Mouse (Mus musculus) retina, embryonic 14.5 days (tissue): ENCODE measurements around the gene Cers3.
A peak's percentile ranks its signal among the peaks of the same experiment; 100 is the strongest.

ENCODE experiments used
- DNase-seq: peaks from one replicate; pipeline ENCODE4 v3.0.0-alpha.2; 2015; ENCODE audit warnings: low spot score

The Cers3 gene

GRCm38 (mm10) chr7:66743377-66743781 is at the start of gene Cers3:
TSS of gene Cers3 (plus strand) at chr7:66743504.
- no peak for DNase-seq

- no peak for DNase-seq
Measured at GRCm38 (mm10) chr7:66694467-66694866, 48.8 kb upstream of the Cers3 start.

- no peak for DNase-seq
Measured at GRCm38 (mm10) chr7:66702721-66703120, 40.6 kb upstream of the Cers3 start.

- no peak for DNase-seq
Measured at GRCm38 (mm10) chr7:66704631-66705030, 38.7 kb upstream of the Cers3 start.

- DNase-seq = peak; percentile 10
Measured at GRCm38 (mm10) chr7:66711166-66711565, 32.1 kb upstream of the Cers3 start.

GRCm38 (mm10) chr7:66724514-66724913 is 18.8 kb upstream of the Cers3 start:
- no peak for DNase-seq

- no peak for DNase-seq
Measured at GRCm38 (mm10) chr7:66724954-66725353, 18.4 kb upstream of the Cers3 start.

- no peak for DNase-seq
Measured at GRCm38 (mm10) chr7:66728072-66728471, 15.2 kb upstream of the Cers3 start.

- DNase-seq = no peak
Measured at GRCm38 (mm10) chr7:66729232-66729631, 14.1 kb upstream of the Cers3 start.

GRCm38 (mm10) chr7:66733431-66733830 is 9.9 kb upstream of the Cers3 start:
- no peak for DNase-seq

GRCm38 (mm10) chr7:66733882-66734281 is 9.4 kb upstream of the Cers3 start:
- DNase-seq = no peak

- DNase-seq = no peak
Measured at GRCm38 (mm10) chr7:66734466-66734865, 8.8 kb upstream of the Cers3 start.

GRCm38 (mm10) chr7:66734993-66735392 is 8.3 kb upstream of the Cers3 start:
- no peak for DNase-seq

GRCm38 (mm10) chr7:66737418-66737817 is 5.9 kb upstream of the Cers3 start:
- no peak for DNase-seq

- DNase-seq = no peak
Measured at GRCm38 (mm10) chr7:66741008-66741407, 2.3 kb upstream of the Cers3 start.

GRCm38 (mm10) chr7:66741412-66741811 is 1.9 kb upstream of the Cers3 start:
- DNase-seq = peak; percentile 36

GRCm38 (mm10) chr7:66746972-66747371 is 3.7 kb downstream of the Cers3 start:
- no peak for DNase-seq

- DNase-seq = no peak
Measured at GRCm38 (mm10) chr7:66749998-66750397, 6.7 kb downstream of the Cers3 start.

- DNase-seq = no peak
Measured at GRCm38 (mm10) chr7:66753816-66754215, 10.5 kb downstream of the Cers3 start.

GRCm38 (mm10) chr7:66755611-66756010 is 12.3 kb downstream of the Cers3 start:
- no peak for DNase-seq

- DNase-seq = no peak
Measured at GRCm38 (mm10) chr7:66769902-66770301, 26.6 kb downstream of the Cers3 start.

- DNase-seq = no peak
Measured at GRCm38 (mm10) chr7:66770706-66771105, 27.4 kb downstream of the Cers3 start.

- no peak for DNase-seq
Measured at GRCm38 (mm10) chr7:66771252-66771651, 27.9 kb downstream of the Cers3 start.

- DNase-seq = no peak
Measured at GRCm38 (mm10) chr7:66779411-66779810, 36.1 kb downstream of the Cers3 start.
